Mouse (Mus musculus): ENCODE measurements around the gene Tpte. TPM values are rescaled to one million over a fixed set of nuclear protein-coding genes. Genes with fewer than 3 reads are reported as not detected.
"Not testable (repeated sequence)": the region's sequence is repeated elsewhere in the genome, so short reads cannot be mapped to it uniquely, and the experiment has no call there.

Tpte gene
- polyA plus RNA-seq, 1 experiment from 2014 or later: not detected

DNA sequence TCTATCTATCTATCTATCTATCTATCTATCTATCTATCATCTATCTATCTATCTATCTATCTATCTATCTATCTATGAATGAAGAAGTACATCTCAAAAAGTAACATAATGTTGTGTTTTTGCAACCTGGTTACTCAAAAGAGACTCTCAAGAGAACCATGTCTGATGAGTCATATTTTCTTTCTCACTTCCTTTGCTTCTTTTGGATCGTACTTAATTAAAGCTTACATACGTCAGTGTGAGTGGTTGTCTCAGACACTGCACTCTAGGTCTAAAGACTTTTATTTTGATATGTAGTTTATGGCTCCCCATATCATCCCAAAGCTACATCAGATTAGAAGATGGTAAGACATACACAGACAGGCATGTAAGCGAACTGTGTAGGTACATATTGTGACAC lies 10.1 kb upstream of the Tpte start:
- 82% methylated on average over 3 of the region's 3 CpGs for WGBS
- Histone ChIP-seq H3K9me3 (replicated peaks) (no peaks in the 10 kb centered on the region), H3K9ac (no peak overlapping the region), H3K36me3 (no peaks in the 10 kb centered on the region), H3K27me3 (no peaks in the 10 kb centered on the region), H3K27ac (no peak overlapping the region), H3K4me3 (replicated peaks) (no peak overlapping the region), H3K4me1 (no peaks in the 10 kb centered on the region), H3K4me2 (no peak overlapping the region)
- ATAC-seq (replicated peaks; ENCODE audit: low FRiP score): no peak

- 75% methylated on average over 10 of the region's 10 CpGs for WGBS
- H3K9ac ChIP-seq: no peak overlapping the region
- no peaks in the 10 kb centered on the region for H3K4me1 ChIP-seq
- H3K27ac ChIP-seq: no peak overlapping the region
- H3K4me2 ChIP-seq: no peak overlapping the region
- H3K9me3 ChIP-seq (replicated peaks): no peaks in the 10 kb centered on the region
- H3K36me3 ChIP-seq: no peaks in the 10 kb centered on the region
- no peaks in the 10 kb centered on the region for H3K27me3 ChIP-seq
- H3K4me3 ChIP-seq (replicated peaks): no peak overlapping the region
- no peak for ATAC-seq (replicated peaks; ENCODE audit: low FRiP score)
Observed at GRCm38 (mm10) chr8:22274641-22275040, 8.6 kb upstream of the Tpte start.

GRCm38 (mm10) chr8:22302326-22302725 lies 19.1 kb downstream of the Tpte start:
- no peak overlapping the region for H3K4me2 ChIP-seq
- H3K36me3 ChIP-seq: no peaks in the 10 kb centered on the region
- WGBS: 45% methylated on average over 2 of the region's 2 CpGs
- no peak for ATAC-seq (replicated peaks; ENCODE audit: low FRiP score)
- no peak overlapping the region for H3K4me3 ChIP-seq (replicated peaks)
- no peak overlapping the region for H3K27ac ChIP-seq
- H3K9ac ChIP-seq: no peak overlapping the region
- no peaks in the 10 kb centered on the region for H3K27me3 ChIP-seq
- no peaks in the 10 kb centered on the region for H3K9me3 ChIP-seq (replicated peaks)
- H3K4me1 ChIP-seq: 0 out of 2 replicates have a peak, but pooled peaks cover 4% of the 10 kb centered on the region

DNA sequence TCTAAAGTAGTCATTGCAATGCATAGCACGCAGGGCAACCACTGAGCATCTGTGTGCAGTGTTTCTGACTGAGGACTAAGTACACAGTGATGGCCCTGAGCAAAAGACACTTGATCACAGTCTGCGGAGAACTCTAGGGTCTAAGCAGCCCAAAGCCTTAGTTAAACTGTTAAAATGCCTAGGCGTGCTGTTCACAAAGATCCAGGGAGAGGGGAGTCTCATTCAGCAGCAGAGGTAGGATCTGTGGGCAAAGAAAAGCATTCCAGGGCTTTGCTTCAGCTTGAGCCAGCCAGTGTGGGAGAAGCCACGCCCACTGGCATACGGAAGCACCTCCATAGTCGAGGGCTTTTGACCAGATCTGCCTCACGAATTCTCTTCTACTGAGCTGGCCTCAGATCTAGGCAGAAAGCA lies 19.7 kb downstream of the Tpte start:
- 19% methylated on average over 7 of the region's 7 CpGs for WGBS
- peak; percentile 82; the same call in 1 of the 2 replicates for ATAC-seq (replicated peaks; ENCODE audit: low FRiP score)
- H3K4me2 ChIP-seq: peak overlapping the region; percentile 52
- peak overlapping the region; percentile 20 for H3K4me3 ChIP-seq (replicated peaks)
- no peaks in the 10 kb centered on the region for H3K36me3 ChIP-seq
- H3K4me1 ChIP-seq: 0 out of 2 replicates have a peak, but pooled peaks cover 4% of the 10 kb centered on the region
- H3K9ac ChIP-seq: no peak overlapping the region
- no peaks in the 10 kb centered on the region for H3K27me3 ChIP-seq
- H3K9me3 ChIP-seq (replicated peaks): no peaks in the 10 kb centered on the region
- H3K27ac ChIP-seq: peak overlapping the region; percentile 70

- H3K9me3 ChIP-seq (replicated peaks); H3K27me3 ChIP-seq; ATAC-seq (replicated peaks; ENCODE audit: low FRiP score); H3K9ac ChIP-seq; H3K4me3 ChIP-seq (replicated peaks); H3K4me2 ChIP-seq; H3K27ac ChIP-seq; H3K36me3 ChIP-seq; H3K4me1 ChIP-seq: not testable (repeated sequence)
- WGBS: 87% methylated on average over 9 of the region's 9 CpGs
Observed at GRCm38 (mm10) chr8:22304045-22304444, 20.8 kb downstream of the Tpte start.

- WGBS: 58% methylated on average over 10 of the region's 10 CpGs
- Histone ChIP-seq H3K27ac (no peak overlapping the region), H3K27me3 (no peaks in the 10 kb centered on the region), H3K36me3 (no peaks in the 10 kb centered on the region), H3K9me3 (replicated peaks) (no peaks in the 10 kb centered on the region), H3K4me3 (replicated peaks) (no peak overlapping the region), H3K4me2 (no peak overlapping the region), H3K4me1 (0 out of 2 replicates have a peak, but pooled peaks cover 4% of the 10 kb centered on the region), H3K9ac (no peak overlapping the region)
- no peak for ATAC-seq (replicated peaks; ENCODE audit: low FRiP score)
Observed at GRCm38 (mm10) chr8:22306999-22307398, 23.8 kb downstream of the Tpte start.

- H3K9me3 ChIP-seq (replicated peaks): no peaks in the 10 kb centered on the region
- no peak overlapping the region for H3K27ac ChIP-seq
- H3K4me1 ChIP-seq: no peaks in the 10 kb centered on the region
- no peak overlapping the region for H3K4me3 ChIP-seq (replicated peaks)
- H3K4me2 ChIP-seq: no peak overlapping the region
- H3K9ac ChIP-seq: no peak overlapping the region
- WGBS: 71% methylated on average over 9 of the region's 9 CpGs
- H3K27me3 ChIP-seq: no peaks in the 10 kb centered on the region
- ATAC-seq (replicated peaks; ENCODE audit: low FRiP score): no peak
- no peaks in the 10 kb centered on the region for H3K36me3 ChIP-seq
Observed at GRCm38 (mm10) chr8:22311446-22311845, 28.2 kb downstream of the Tpte start.

DNA sequence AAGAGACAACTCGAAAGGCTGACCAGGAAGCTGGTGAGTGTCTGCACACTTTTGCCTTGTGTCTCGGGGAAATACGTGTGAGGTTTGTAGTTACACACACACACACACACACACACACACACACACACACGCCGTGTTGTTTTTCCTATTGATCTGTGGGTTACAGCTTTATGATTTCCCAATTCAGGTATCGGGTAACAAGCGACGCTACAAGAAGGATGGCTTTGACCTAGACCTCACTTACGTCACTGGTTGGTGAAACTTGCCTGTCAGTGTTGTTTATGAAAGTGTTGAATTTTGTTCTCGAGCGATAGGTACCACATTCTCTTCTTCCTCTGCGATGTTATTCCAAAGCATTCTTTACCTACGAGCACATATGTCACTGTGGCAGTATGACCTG lies 52.2 kb downstream of the Tpte start:
- Histone ChIP-seq H3K27me3 (no peaks in the 10 kb centered on the region), H3K4me1 (no peaks in the 10 kb centered on the region), H3K36me3 (no peaks in the 10 kb centered on the region), H3K4me3 (replicated peaks) (no peak overlapping the region), H3K27ac (no peak overlapping the region), H3K4me2 (no peak overlapping the region), H3K9ac (no peak overlapping the region), H3K9me3 (replicated peaks) (no peaks in the 10 kb centered on the region)
- 63% methylated on average over 13 of the region's 13 CpGs for WGBS
- no peak for ATAC-seq (replicated peaks; ENCODE audit: low FRiP score)

- Histone ChIP-seq H3K27me3 (no peaks in the 10 kb centered on the region), H3K9ac (no peak overlapping the region), H3K27ac (no peak overlapping the region), H3K36me3 (no peaks in the 10 kb centered on the region), H3K9me3 (replicated peaks) (no peaks in the 10 kb centered on the region), H3K4me3 (replicated peaks) (no peak overlapping the region), H3K4me2 (no peak overlapping the region), H3K4me1 (no peaks in the 10 kb centered on the region)
- no peak for ATAC-seq (replicated peaks; ENCODE audit: low FRiP score)
- WGBS: 65% methylated on average over 6 of the region's 6 CpGs
Observed at GRCm38 (mm10) chr8:22359359-22359758, 76.1 kb downstream of the Tpte start.

DNA sequence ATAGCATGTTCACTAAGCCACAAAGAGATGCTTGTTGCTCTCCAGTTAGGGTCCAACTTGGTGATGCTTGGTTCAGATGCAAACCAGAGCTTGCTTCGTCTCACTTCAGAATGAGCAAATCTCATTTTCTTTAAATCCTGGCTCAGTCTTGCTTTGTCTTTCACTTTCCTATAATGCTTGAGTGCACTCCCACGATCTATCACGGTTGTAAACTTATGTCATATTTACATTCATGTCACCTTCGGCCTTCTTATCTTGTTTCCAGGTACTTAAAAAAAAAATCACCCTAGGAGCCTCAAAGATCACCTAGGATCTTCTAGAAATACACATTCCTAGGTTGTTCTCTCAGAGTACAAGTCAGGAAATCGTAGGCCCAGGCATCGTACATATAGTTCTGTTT lies 76.6 kb downstream of the Tpte start:
- Histone ChIP-seq H3K27ac (no peak overlapping the region), H3K9ac (no peak overlapping the region), H3K27me3 (no peaks in the 10 kb centered on the region), H3K4me3 (replicated peaks) (no peak overlapping the region), H3K4me1 (no peaks in the 10 kb centered on the region), H3K4me2 (no peak overlapping the region), H3K9me3 (replicated peaks) (no peaks in the 10 kb centered on the region), H3K36me3 (no peaks in the 10 kb centered on the region)
- no peak for ATAC-seq (replicated peaks; ENCODE audit: low FRiP score)
- WGBS: 86% methylated on average over 6 of the region's 6 CpGs

GRCm38 (mm10) chr8:22376311-22376710 lies 93.1 kb downstream of the Tpte start:
- Histone ChIP-seq H3K27ac (no peak overlapping the region), H3K9ac (no peak overlapping the region), H3K4me3 (replicated peaks) (no peak overlapping the region), H3K27me3 (no peaks in the 10 kb centered on the region), H3K4me1 (no peaks in the 10 kb centered on the region), H3K36me3 (peaks cover 34% of the 10 kb centered on the region), H3K4me2 (no peak overlapping the region), H3K9me3 (replicated peaks) (no peaks in the 10 kb centered on the region)
- 90% methylated on average over 5 of the region's 5 CpGs for WGBS
- ATAC-seq (replicated peaks; ENCODE audit: low FRiP score): no peak

GRCm38 (mm10) chr8:22376903-22377302 lies 93.7 kb downstream of the Tpte start:
- H3K4me2 ChIP-seq: no peak overlapping the region
- WGBS: 48% methylated on average over 5 of the region's 5 CpGs
- ATAC-seq (replicated peaks; ENCODE audit: low FRiP score): peak; percentile 86
- no peaks in the 10 kb centered on the region for H3K4me1 ChIP-seq
- no peak overlapping the region for H3K9ac ChIP-seq
- no peaks in the 10 kb centered on the region for H3K9me3 ChIP-seq (replicated peaks)
- no peak overlapping the region for H3K27ac ChIP-seq
- H3K36me3 ChIP-seq: peaks cover 37% of the 10 kb centered on the region
- H3K27me3 ChIP-seq: no peaks in the 10 kb centered on the region
- H3K4me3 ChIP-seq (replicated peaks): no peak overlapping the region

- no peak for ATAC-seq (replicated peaks; ENCODE audit: low FRiP score)
- H3K36me3 ChIP-seq: peaks cover 68% of the 10 kb centered on the region
- no peak overlapping the region for H3K4me3 ChIP-seq (replicated peaks)
- no peaks in the 10 kb centered on the region for H3K27me3 ChIP-seq
- H3K4me1 ChIP-seq: no peaks in the 10 kb centered on the region
- H3K9me3 ChIP-seq (replicated peaks): no peaks in the 10 kb centered on the region
- WGBS: 93% methylated on average over 11 of the region's 11 CpGs
- H3K27ac ChIP-seq: no peak overlapping the region
- no peak overlapping the region for H3K9ac ChIP-seq
- H3K4me2 ChIP-seq: no peak overlapping the region
Observed at GRCm38 (mm10) chr8:22380934-22381333, 97.7 kb downstream of the Tpte start.

Measured in kidney, embryonic 15.5 days (tissue).